Mouse (Mus musculus): ENCODE measurements around the gene Med20.

DNA sequence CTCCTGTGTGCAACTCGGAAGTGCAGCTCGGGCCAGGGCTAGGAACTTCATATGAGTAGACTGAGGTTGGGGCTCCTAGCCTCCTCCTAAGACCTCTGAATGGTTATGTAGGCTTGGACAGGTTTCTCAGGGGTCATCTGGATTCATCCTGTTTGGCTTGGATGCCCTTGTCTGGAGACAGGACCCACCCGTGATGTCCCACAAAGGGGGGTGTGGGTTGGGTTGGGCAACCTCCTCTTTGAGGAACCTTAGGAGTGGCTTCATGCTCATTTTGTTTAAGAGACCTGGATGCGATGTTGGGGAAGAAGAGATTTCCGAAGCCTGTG, 14.6 kb upstream of the Med20 start:
- TF ChIP-seq GATA1 (IDR thresholded peaks at IDR 0.05; ENCODE audit: borderline replicate concordance, low read length) (no peak), FLI1 (IDR thresholded peaks at IDR 0.05; ENCODE audit: low read length) (no peak)

Measured in megakaryocyte, embryonic 14.5 days (primary cell).